Mouse (Mus musculus) Patski (cell line): ENCODE results near the gene Cbx2. TPM values are rescaled to one million over a fixed set of nuclear protein-coding genes. Genes with fewer than 3 reads are reported as not detected.

Experiments used
- ATAC-seq: fragments of 100-300 bp; one replicate; pipeline ENCODE4 v1.8.0; 2021
- CTCF ChIA-PET: fragments of 350-600 bp; sonication (Branson Sonifier 250); formaldehyde crosslinking; loops from one replicate; lab custom pipeline; 2022; ENCODE audit warnings: inconsistent platforms; lab: Charles Lee
- POLR2A ChIA-PET: fragments of 350-600 bp; sonication (Branson Sonifier 250); formaldehyde crosslinking; loops from one replicate; lab custom pipeline; 2022; ENCODE audit warnings: antibody characterized with exemption, inconsistent platforms; lab: Charles Lee
- DNase-seq: peaks from one replicate; pipeline ENCODE4 v3.0.0-alpha.2; 2011; ENCODE audit warnings: low read depth, low spot score
- H3K27me3 ChIP-seq: fragments of 371-371 bp; one replicate; pipeline ENCODE4 v1.5.1; 2021
- CTCF ChIP-seq: fragments of 100-300 bp; IDR thresholded peaks from one replicate; pipeline ENCODE4 v1.5.1; 2021
- in situ Hi-C: fragments of 300-500 bp; cut with MboI; formaldehyde crosslinking; loops from 3 replicates; pipeline ENCODE4 v1.11.1; 2018; ENCODE audit warnings: low pct_unique_long_range_greater_than_20kb, mixed read lengths
- polyA plus RNA-seq: library from polyadenylated mRNA; unstranded; gene quantifications from one replicate; pipeline ENCODE4 v1.2.3, GENCODE M21; 2021

Gene Cbx2
- polyA plus RNA-seq, 1 experiment from 2014 or later, result 9.3 TPM

DNA sequence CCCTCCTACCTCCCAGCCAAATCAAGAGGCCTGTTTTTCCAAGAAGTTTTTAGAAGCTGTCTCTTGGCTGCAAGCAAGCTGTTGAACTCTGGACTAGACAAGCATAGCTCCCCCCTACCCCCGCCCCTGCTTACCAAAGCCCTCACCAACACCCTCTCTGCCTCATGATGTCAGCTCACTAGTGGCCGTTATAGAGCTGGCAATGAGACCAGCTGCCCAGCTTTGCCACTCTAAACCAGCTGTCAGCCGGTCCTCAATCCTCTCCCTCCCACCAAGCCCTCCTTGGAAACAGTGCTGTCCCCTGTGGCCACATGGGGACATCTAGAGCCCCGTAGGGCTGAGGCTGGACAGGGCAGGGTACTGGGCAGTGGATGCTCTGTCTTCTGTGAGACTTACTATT lies 27.3 kb upstream of the Cbx2 start:
- POLR2A ChIA-PET, result interaction anchor here (0.6 kb wide), 1 partner anchor 696 kb away, joined by 3 read pairs; no protein-coding TSS in a partner anchor
- CTCF ChIA-PET, result no interaction called here
- H3K27me3 ChIP-seq, result peaks cover 16% of the 10 kb centered on the region
- DNase-seq (no peak), ATAC-seq (no peak)
- TF ChIP-seq CTCF, result no peak
- in situ Hi-C loops, result no loop called here

GRCm38 (mm10) chr11:118997182-118997581 lies 25.6 kb upstream of the Cbx2 start:
- peaks cover 16% of the 10 kb centered on the region for H3K27me3 ChIP-seq
- ChIA-PET POLR2A (no interaction called here), CTCF (no interaction called here)
- ATAC-seq (no peak), DNase-seq (no peak)
- in situ Hi-C loops, result no loop called here
- no peak for TF ChIP-seq CTCF

DNA sequence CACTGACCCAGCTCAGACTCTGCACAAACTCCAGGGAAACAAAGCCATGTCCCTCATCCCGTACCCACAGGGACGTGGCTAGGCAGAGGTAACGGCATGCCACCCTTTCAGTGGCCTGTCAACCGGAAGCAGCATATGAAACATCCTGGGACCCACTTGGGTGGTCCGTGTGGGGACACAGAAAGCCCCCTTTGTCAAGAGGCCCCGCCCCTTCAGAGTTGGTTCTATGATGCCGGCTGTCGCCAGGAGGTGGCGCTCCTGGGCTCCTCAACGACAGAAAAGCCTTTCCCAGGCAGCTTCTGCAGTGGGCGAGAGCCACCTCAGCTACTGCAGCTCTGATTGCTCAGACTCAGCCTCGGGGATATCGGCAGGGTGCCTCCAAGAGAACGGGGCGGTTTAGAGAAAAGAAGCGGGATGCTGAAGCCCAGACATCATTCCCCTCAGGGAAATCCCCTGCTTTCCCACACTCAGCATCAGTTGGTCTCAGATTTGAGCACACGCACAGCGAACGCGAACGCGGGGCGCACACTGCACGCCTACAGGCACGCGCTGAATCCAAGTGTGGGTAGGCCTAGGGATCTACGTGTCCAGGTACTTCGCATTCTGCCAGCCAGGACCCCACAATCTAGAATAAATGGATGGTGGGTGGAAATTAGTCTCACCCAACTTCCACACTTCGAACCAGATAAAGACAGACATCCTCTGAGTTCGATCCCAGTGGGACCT lies 24.1 kb upstream of the Cbx2 start:
- ChIA-PET POLR2A (interaction anchor here (0.8 kb wide), 1 partner anchor 53 kb away, joined by 3 read pairs; no protein-coding TSS in a partner anchor), CTCF (interaction anchor here (0.7 to 1.4 kb wide), 6 partner anchors 19 to 61 kb away, joined by 3 to 4 read pairs (median 3); no protein-coding TSS in a partner anchor)
- in situ Hi-C loops, result no loop called here
- ATAC-seq (no peak), DNase-seq (no peak)
- H3K27me3 ChIP-seq, result peaks cover 19% of the 10 kb centered on the region
- peak; percentile 96 for TF ChIP-seq CTCF

DNA sequence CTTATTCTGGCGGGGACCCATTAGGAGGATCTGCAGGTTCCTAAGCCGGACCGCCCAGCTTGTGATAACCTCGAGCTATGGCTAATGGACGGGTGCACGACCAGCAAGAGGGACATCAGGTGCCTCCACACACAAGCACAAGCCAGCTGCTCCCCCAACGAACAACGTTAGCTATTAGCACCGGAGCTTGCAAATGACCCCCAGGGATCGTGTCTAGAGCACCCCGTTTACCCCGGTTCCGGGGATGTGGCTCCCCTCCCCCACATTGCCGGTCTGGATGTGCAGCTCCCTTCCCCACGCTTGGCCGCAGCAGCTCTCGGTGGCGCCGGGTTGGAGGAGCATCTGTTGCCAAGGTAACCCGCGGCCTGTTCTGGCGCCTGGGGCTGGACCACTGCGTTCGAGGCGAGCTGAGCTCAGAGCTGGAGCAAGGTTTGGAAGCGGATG lies 23.4 kb upstream of the Cbx2 start:
- H3K27me3 ChIP-seq, result peaks cover 19% of the 10 kb centered on the region
- in situ Hi-C loops, result no loop called here
- no peak for DNase-seq
- POLR2A ChIA-PET, result no interaction called here
- no peak for TF ChIP-seq CTCF
- CTCF ChIA-PET, result interaction anchor here (0.9 to 1.4 kb wide), 4 partner anchors 18 to 61 kb away, joined by 3 to 4 read pairs (median 4); no protein-coding TSS in a partner anchor
- no peak for ATAC-seq

DNA sequence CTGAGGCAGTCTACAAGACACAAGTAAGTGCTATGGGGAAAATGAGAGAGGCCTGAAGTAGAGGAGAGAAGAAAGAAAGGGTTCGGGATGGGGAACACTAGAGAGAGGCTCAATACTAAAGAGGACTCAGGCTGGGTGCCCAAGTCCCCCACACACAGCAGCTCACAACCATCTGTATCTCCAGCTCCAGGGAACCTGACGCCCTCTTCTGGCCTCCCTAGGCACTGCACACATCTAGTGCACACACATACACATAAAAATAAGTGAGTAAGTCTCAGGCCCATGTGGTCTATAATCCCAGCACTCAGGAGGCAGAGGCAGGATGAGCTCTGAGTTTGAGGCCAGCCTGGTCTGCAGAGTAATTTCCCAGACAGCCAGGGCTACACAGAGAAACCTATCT lies 21.9 kb upstream of the Cbx2 start:
- POLR2A ChIA-PET, result no interaction called here
- no peak for TF ChIP-seq CTCF
- DNase-seq (no peak), ATAC-seq (no peak)
- CTCF ChIA-PET, result no interaction called here
- peaks cover 9% of the 10 kb centered on the region for H3K27me3 ChIP-seq
- in situ Hi-C loops, result no loop called here

DNA sequence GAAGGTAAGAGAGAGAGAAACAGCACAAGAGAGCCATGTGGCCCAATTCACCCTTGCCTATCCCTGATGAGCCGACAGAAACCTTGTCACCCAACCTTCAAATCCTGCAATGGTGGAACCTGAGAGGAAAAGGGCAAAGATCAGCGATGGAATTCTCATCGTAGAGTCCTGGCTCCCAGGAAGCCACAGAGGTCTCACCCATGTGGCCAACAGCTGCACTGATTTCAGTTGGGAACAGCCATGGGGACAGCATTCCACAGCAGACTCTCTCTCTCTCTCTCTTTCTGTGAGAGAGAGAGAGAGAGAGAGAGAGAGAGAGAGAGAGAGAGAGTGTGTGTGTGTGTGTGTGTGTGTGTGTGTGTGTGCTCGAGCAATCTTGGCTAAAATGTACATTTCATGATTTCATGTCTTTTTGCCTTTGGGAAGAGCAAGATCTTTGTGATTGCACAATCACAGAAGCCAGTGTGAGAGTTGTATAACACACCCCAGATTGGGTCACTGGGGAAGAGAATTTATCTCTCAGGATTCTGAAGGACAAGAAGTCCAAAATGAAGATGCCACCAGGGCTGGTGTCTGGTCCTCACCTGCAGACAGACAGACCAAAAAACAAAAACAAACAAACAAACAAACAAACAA lies 21.2 kb upstream of the Cbx2 start:
- in situ Hi-C loops, result no loop called here
- ATAC-seq (no peak), DNase-seq (no peak)
- H3K27me3 ChIP-seq, result peaks cover 3% of the 10 kb centered on the region
- no peak for TF ChIP-seq CTCF
- POLR2A ChIA-PET, result no interaction called here
- CTCF ChIA-PET, result no interaction called here

DNA sequence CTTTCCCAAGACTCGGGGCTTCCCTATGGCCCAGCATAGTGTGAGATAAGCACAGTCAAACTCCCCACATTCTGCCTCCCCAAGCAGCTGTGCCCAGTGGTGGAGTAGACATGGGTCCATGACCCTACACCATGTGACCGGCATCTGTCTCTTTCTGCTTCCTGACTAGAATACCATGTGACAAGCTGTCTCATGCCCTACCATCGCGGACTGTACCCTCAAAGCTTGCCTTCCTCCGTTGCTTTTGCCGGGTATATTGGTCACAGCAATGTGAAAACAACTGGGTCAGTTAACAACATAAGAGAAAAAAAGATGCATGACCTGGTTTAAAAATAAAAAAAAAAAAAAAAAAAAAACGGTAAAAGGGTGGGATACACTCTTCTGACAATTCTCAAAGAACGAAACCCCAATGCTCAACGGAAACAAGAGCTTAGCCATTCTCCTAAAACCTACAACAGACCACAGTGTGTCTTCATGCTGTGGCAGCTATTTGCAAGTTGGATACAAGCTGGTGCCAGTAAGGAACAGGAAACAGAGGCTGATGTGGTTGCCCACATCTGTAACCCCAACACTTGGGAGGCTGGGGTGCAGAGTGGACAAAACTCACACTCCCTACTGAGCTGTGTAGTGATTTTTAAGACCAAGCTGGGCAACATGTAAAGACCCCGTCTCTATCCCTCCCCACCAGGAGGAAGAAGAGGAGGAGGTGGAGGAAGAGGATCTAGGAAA lies 17.1 kb upstream of the Cbx2 start:
- peaks cover 3% of the 10 kb centered on the region for H3K27me3 ChIP-seq
- CTCF ChIA-PET, result interaction anchor here (1.0 kb wide), 1 partner anchor 17 kb away, joined by 3 read pairs; the partner anchor contains the start of gene Cbx2
- TF ChIP-seq CTCF, result no peak
- no peak for ATAC-seq
- POLR2A ChIA-PET, result no interaction called here
- DNase-seq, result no peak
- in situ Hi-C loops, result no loop called here

- H3K27me3 ChIP-seq, result peaks cover 3% of the 10 kb centered on the region
- DNase-seq (no peak), ATAC-seq (no peak)
- in situ Hi-C loops, result no loop called here
- ChIA-PET CTCF (no interaction called here), POLR2A (no interaction called here)
- no peak for TF ChIP-seq CTCF
Measured at GRCm38 (mm10) chr11:119006462-119006861, 16.3 kb upstream of the Cbx2 start.

DNA sequence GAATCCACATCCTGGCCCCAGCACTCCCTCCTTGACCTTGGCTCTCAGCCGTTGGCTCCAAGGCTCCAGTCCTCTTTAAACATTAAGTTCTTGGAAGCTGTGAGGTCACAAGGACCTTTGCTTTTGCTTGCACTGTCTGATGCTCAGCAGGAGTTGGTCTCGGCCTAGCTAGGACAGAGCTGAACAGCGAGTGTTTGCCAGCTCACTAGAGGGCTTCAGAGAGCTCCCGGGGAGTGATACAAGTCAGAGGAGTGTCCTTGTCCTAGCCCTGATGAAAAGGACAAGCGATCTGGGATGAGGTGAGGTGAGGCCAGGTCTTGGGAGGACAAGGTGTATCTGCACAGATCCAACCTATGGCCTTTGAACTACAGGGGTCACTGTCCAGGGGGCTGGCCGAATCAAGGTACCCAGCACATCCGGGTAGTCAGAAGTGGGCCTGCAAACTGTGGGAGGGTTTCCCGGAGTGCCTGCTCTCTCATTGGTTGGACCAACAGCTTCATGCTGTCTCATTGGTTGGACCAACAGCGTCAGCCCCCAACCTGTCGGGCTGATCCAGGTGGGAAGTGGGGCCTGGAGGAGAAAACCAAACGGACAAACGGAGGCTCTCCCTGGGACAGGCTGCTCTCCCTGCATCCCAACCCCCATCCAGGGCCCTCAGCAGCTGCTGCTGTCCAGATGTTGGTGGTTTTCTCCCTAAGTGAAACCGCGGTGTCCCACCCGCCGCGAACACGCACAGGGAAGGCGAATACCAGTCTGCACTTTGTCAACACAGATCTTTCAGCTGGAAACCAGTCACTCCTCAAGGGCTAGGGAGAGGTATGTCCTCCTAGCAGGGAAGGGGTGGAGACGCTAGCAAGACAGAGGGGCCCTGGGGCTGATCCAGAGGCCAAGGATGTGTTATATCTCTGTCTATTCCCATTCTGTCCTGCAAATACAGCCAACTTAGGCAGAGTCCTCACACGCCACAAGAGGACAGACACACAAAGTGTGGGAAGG lies 15.0 kb upstream of the Cbx2 start:
- in situ Hi-C loops, result no loop called here
- ChIA-PET POLR2A (interaction anchor here (0.7 kb wide), 1 partner anchor 24 kb away, joined by 3 read pairs; no protein-coding TSS in a partner anchor), CTCF (no interaction called here)
- no peak for ATAC-seq
- DNase-seq, result no peak
- H3K27me3 ChIP-seq, result no peaks in the 10 kb centered on the region
- TF ChIP-seq CTCF, result no peak

- no peaks in the 10 kb centered on the region for H3K27me3 ChIP-seq
- in situ Hi-C loops, result no loop called here
- TF ChIP-seq CTCF, result no peak
- ChIA-PET POLR2A (no interaction called here), CTCF (no interaction called here)
- DNase-seq (no peak), ATAC-seq (no peak)
Measured at GRCm38 (mm10) chr11:119014455-119014854, 8.3 kb upstream of the Cbx2 start.
